Mouse (Mus musculus) heart, adult 2 months (tissue): ENCODE data around the gene Sstr3. TPM values are rescaled to one million over a fixed set of nuclear protein-coding genes. Genes with fewer than 3 reads are reported as not detected.
A peak's percentile ranks its signal among the peaks of the same experiment; 100 is the strongest.

ENCODE experiments used
- DNase-seq, 2 experiments: peaks; one replicate each; pipeline ENCODE4 v3.0.0; 2021
- H3K27ac ChIP-seq: fragments of 200-600 bp; 2 replicates; pipeline ENCODE4 v1.8.1; 2022
- H3K27me3 ChIP-seq: fragments of 200-500 bp; 2 replicates; pipeline ENCODE4 v1.6.1; 2012; ENCODE audit warnings: mild to moderate bottlenecking, low read length, inconsistent platforms, mixed read lengths; ENCODE audit not compliant: control insufficient read depth, insufficient read depth
- H3K36me3 ChIP-seq: fragments of 200-500 bp; 2 replicates; pipeline ENCODE4 v1.6.1; 2012; ENCODE audit warnings: low read length, inconsistent platforms; ENCODE audit not compliant: control insufficient read depth, insufficient read depth
- H3K4me1 ChIP-seq: fragments of 200-500 bp; 2 replicates; pipeline ENCODE4 v1.6.1; 2011; ENCODE audit warnings: low read length; ENCODE audit not compliant: control insufficient read depth, insufficient read depth
- H3K4me3 ChIP-seq: fragments of 200-600 bp; 2 replicates; pipeline ENCODE4 v1.8.1; 2022
- H3K79me2 ChIP-seq: fragments of 200-500 bp; replicated peaks from 2 replicates; pipeline ENCODE4 v1.6.1; 2012; ENCODE audit warnings: mild to moderate bottlenecking, inconsistent platforms, low read length, moderate library complexity, mixed read lengths; ENCODE audit not compliant: control insufficient read depth, insufficient read depth
- H3K9ac ChIP-seq: fragments of 200-500 bp; 2 replicates; pipeline ENCODE4 v1.6.1; 2012; ENCODE audit warnings: low read depth, mild to moderate bottlenecking, control low read depth, inconsistent platforms, low read length, mixed read lengths
- CTCF ChIP-seq: fragments of 200-600 bp; IDR thresholded peaks from 2 replicates; pipeline ENCODE4 v1.8.1; 2022; ENCODE audit warnings: antibody characterized with exemption, mild to moderate bottlenecking, moderate library complexity
- EP300 ChIP-seq: fragments of 200-500 bp; IDR thresholded peaks from 2 replicates; pipeline ENCODE4 v1.6.1; 2011; ENCODE audit warnings: low read depth, low read length, control low read depth; ENCODE audit not compliant: insufficient read depth
- POLR2A ChIP-seq: fragments of 200-500 bp; IDR thresholded peaks from 2 replicates; pipeline ENCODE4 v1.6.1; 2011; ENCODE audit warnings: mild to moderate bottlenecking, low read depth, low read length, control low read depth; ENCODE audit not compliant: insufficient read depth
- WGBS: fragments of 180-500 bp; shearing (Covaris S2); methylation state at CpG from one replicate; pipeline ENCODE4 v1.1.7; 2018; 5-methylcytosine and 5-hydroxymethylcytosine counted together
- intact Hi-C: fragments of 180-260 bp; cut with DNase I; formaldehyde crosslinking; loops from one replicate; pipeline ENCODE4 v1.15.1; 2025
- polyA plus RNA-seq: library from polyadenylated mRNA; depleted of rRNA; stranded (reverse); fragments of >200 nt; gene quantifications from 2 replicates; pipeline ENCODE4 v1.2.3, GENCODE M21; 2012
- total RNA-seq, 2 experiments: library from RNA; stranded (reverse); gene quantifications; 2 replicates each; pipeline ENCODE4 v1.2.3; 2021

The Sstr3 gene
- total and polyA plus RNA-seq, 3 experiments: not detected

DNA sequence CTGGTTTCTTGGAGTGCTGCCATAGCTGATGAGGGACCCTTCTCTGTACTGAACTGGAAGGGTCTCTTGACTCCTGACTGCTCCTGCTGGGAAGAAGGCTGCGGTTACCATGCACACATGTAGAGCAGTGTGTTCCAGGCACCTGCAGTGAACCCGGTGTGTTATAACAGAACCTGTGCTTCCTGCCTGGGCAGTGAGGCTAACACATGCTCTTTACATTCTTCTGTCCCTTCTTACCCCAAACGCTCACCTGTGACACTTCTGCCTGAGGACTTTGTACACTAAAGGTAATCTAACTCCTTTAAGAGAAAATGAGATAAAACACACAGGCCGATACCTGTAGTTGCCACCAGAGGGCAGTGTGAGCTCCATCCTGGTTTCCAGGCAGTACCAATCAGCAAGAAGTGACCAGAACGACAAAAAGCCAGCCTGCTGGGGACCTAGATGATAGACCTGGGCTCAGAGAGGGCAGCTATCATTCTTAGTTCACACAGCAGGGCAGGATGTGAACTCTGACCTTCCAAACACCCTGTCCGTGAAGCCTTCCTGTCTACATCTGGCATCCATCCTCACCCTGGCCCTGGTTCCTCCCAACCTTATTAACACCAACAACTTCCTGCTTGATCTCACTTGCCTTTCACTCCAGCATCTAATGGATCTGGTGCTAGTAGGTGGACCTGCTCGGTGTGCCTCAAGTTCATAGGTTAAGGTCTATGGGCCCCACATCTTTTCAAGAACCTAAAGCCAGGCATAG is 29.9 kb downstream of the Sstr3 start:
- intact Hi-C loops: loop anchor here (1.0 to 5.0 kb wide), 3 partner anchors 18 to 337 kb away; no protein-coding TSS in a partner anchor
- TF ChIP-seq POLR2A (no peak), CTCF (peak; percentile 98), EP300 (peak; percentile 88; the same call in 1 of the 2 replicates)
- peaks cover 11% of the 10 kb centered on the region for H3K4me1 ChIP-seq
- H3K79me2 ChIP-seq: no peaks in the 10 kb centered on the region
- no peak overlapping the region for H3K9ac ChIP-seq
- 19% methylated on average over 7 of the region's 7 CpGs for WGBS
- H3K36me3 ChIP-seq: no peaks in the 10 kb centered on the region
- H3K27ac ChIP-seq: no peak overlapping the region; the same call in 1 of the 2 replicates
- peak; percentile 75 to 85 for DNase-seq
- H3K27me3 ChIP-seq: no peaks in the 10 kb centered on the region
- H3K4me3 ChIP-seq: no peak overlapping the region

DNA sequence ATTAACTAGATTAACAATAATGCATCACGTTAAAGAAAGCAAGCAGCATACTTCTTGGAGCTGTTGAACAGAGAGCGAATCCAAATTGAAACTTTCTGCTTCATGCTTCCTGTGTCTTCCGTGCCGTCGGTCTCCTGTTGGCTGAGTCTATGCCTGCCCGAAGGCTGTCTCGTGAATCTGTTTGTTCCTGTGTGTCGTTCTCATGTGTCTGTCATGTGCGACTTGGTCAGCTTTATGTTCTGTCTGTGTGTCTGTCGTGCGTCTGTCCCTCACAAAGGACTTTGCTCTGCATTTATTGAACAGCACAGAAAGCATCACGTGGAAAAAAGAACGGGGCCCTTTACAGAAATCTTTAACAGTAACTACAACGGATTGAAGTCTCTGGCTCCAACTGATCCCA is 31.5 kb downstream of the Sstr3 start:
- Histone ChIP-seq H3K27ac (no peak overlapping the region), H3K4me1 (peaks cover 5% of the 10 kb centered on the region), H3K9ac (no peak overlapping the region), H3K4me3 (no peak overlapping the region), H3K36me3 (no peaks in the 10 kb centered on the region), H3K79me2 (no peaks in the 10 kb centered on the region), H3K27me3 (no peaks in the 10 kb centered on the region)
- no peak for DNase-seq
- intact Hi-C loops: no loop called here
- TF ChIP-seq POLR2A (no peak), EP300 (no peak), CTCF (no peak)
- 90% methylated on average over 14 of the region's 14 CpGs for WGBS

DNA sequence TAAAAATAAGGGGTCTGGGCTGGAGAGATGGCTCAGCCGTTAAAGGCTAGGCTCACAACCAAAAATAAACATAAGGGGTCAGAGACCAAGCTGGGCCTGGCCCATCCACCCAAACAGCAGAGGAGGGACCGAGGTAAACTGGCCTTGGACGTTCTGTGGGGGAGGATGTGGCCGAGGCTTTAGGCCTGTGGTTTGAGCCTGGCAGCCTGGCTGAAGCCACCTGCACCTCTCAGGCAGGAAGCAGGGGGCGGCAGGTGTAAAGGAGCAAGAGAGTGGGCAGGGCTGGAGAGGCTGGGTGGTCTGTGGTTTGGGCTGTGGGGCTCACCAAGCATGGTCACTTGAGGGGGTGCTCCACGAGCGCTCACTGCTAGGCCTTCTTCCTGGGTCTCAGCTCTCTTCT is 32.5 kb downstream of the Sstr3 start:
- no peak overlapping the region for H3K4me3 ChIP-seq
- no peaks in the 10 kb centered on the region for H3K36me3 ChIP-seq
- no peaks in the 10 kb centered on the region for H3K27me3 ChIP-seq
- H3K79me2 ChIP-seq: no peaks in the 10 kb centered on the region
- DNase-seq: no peak
- H3K4me1 ChIP-seq: peaks cover 5% of the 10 kb centered on the region
- intact Hi-C loops: loop anchor here (2.0 kb wide), 1 partner anchor 63 kb away; no protein-coding TSS in a partner anchor
- no peak overlapping the region for H3K9ac ChIP-seq
- no peak overlapping the region for H3K27ac ChIP-seq
- whole genome bisulfite sequencing: 83% methylated on average over 7 of the region's 7 CpGs
- TF ChIP-seq CTCF (no peak), POLR2A (no peak), EP300 (no peak)

- Histone ChIP-seq H3K27me3 (no peaks in the 10 kb centered on the region), H3K9ac (no peak overlapping the region), H3K79me2 (no peaks in the 10 kb centered on the region), H3K4me3 (no peak overlapping the region), H3K27ac (no peak overlapping the region), H3K36me3 (no peaks in the 10 kb centered on the region), H3K4me1 (peaks cover 4% of the 10 kb centered on the region)
- TF ChIP-seq EP300 (no peak), CTCF (no peak), POLR2A (no peak)
- intact Hi-C loops: loop anchor here (2.0 kb wide), 1 partner anchor 62 kb away; no protein-coding TSS in a partner anchor
- DNase-seq: no peak
- 80% methylated on average over 6 of the region's 6 CpGs for WGBS
Observed at GRCm38 (mm10) chr15:78510736-78511135, 33.7 kb downstream of the Sstr3 start.

DNA sequence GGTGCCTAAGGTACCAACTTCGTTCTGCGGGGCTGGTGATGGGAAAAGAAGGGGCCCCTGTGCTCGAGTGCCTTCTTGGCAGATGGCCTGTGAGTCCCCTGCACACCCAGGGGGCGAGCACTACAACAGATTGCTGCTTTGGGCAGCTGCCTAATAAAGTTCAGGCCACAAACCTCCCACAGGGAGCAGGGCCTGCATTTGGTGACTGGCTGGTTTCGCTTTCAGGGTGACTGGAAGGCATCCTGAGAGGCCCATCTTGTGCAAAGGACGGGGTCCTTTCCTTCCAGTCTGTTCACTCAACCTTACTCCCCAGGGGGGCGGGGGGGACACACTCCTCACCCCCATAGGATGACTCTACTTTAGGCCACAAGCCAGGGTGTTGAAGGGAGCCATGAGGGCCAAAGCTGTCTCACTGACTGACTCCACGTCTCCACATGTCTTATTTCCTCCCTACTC is 34.3 kb downstream of the Sstr3 start:
- H3K4me1 ChIP-seq: peaks cover 4% of the 10 kb centered on the region
- no peaks in the 10 kb centered on the region for H3K79me2 ChIP-seq
- H3K27ac ChIP-seq: no peak overlapping the region
- no peak overlapping the region for H3K4me3 ChIP-seq
- intact Hi-C loops: loop anchor here (2.0 kb wide), 1 partner anchor 61 kb away; no protein-coding TSS in a partner anchor
- no peak for DNase-seq
- no peak overlapping the region for H3K9ac ChIP-seq
- TF ChIP-seq CTCF (no peak), EP300 (no peak), POLR2A (no peak)
- 69% methylated on average over 8 of the region's 8 CpGs for WGBS
- no peaks in the 10 kb centered on the region for H3K27me3 ChIP-seq
- no peaks in the 10 kb centered on the region for H3K36me3 ChIP-seq

DNA sequence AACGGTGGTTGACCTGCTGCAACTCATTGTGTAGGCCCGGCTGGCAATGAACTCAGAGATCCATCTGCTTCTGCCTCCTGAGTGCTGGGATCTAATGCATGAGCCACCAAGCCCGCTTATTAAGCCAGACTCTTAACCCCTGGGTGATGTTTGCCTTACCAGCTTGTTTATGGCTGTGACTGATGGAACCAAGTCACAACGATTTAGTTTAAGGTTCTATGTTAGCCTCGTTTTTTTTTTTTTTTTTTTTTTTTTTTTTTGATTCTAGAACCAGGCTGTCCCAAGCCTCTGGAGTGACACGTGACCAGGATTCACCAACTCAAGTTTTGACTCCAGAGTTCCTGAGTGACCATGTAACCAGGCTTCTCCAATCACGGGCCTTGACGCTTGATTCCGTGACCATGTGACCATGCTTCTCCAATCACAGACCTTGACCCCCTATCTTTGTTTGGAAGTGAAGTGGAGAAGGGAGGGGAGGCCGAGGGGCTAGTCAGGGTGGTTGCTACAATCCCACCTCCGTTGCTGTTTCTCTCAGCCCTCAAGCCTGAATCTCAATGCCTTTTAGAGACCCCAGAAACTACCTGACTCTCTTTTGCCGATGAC is 35.1 kb downstream of the Sstr3 start:
- H3K4me3 ChIP-seq: no peak overlapping the region
- no peak overlapping the region for H3K27ac ChIP-seq
- H3K4me1 ChIP-seq: peaks cover under 1% of the 10 kb centered on the region; the same call in 1 of the 2 replicates
- no peaks in the 10 kb centered on the region for H3K27me3 ChIP-seq
- no peak for DNase-seq
- intact Hi-C loops: no loop called here
- TF ChIP-seq POLR2A: no peak
- TF ChIP-seq CTCF: no peak
- no peak for TF ChIP-seq EP300
- H3K79me2 ChIP-seq: no peaks in the 10 kb centered on the region
- no peak overlapping the region for H3K9ac ChIP-seq
- H3K36me3 ChIP-seq: no peaks in the 10 kb centered on the region
- 62% methylated on average over 12 of the region's 12 CpGs for WGBS
